Mouse (Mus musculus) bone marrow macrophage, adult 2 months (primary cell): ENCODE measurements around the gene Pip4k2c.

Experiments
- CTCF ChIP-seq: IDR thresholded peaks from 2 replicates; pipeline ENCODE4 v1.5.1; 2012; ENCODE audit warnings: low read depth, mild to moderate bottlenecking, low read length, moderate library complexity
- POLR2A ChIP-seq: IDR thresholded peaks from 2 replicates; pipeline ENCODE4 v1.6.1; 2012; ENCODE audit warnings: mild to moderate bottlenecking, low read depth, low read length, borderline replicate concordance

- TF ChIP-seq POLR2A (no peak), CTCF (no peak)
These were observed 1.3 kb downstream of the Pip4k2c start for GRCm38 (mm10) chr10:127209928-127210570.
